Mouse (Mus musculus) splenic B cell, adult 2 months (primary cell): ENCODE measurements around the gene Ywhaq.

Experiments used
- DNase-seq: peaks from one replicate; pipeline ENCODE4 v3.0.0-alpha.2; 2011; ENCODE audit warnings: low read depth, low spot score
- H3K27me3 ChIP-seq: 2 replicates; pipeline ENCODE4 v1.6.1; 2012; ENCODE audit warnings: mild to moderate bottlenecking, low read length, moderate library complexity, mixed read lengths; ENCODE audit not compliant: control insufficient read depth, poor library complexity, insufficient read depth, severe bottlenecking
- H3K36me3 ChIP-seq: 2 replicates; pipeline ENCODE4 v1.6.1; 2012; ENCODE audit warnings: mild to moderate bottlenecking, low read length, moderate library complexity, mixed read lengths; ENCODE audit not compliant: control insufficient read depth, poor library complexity, insufficient read depth, severe bottlenecking

Gene Ywhaq

DNA sequence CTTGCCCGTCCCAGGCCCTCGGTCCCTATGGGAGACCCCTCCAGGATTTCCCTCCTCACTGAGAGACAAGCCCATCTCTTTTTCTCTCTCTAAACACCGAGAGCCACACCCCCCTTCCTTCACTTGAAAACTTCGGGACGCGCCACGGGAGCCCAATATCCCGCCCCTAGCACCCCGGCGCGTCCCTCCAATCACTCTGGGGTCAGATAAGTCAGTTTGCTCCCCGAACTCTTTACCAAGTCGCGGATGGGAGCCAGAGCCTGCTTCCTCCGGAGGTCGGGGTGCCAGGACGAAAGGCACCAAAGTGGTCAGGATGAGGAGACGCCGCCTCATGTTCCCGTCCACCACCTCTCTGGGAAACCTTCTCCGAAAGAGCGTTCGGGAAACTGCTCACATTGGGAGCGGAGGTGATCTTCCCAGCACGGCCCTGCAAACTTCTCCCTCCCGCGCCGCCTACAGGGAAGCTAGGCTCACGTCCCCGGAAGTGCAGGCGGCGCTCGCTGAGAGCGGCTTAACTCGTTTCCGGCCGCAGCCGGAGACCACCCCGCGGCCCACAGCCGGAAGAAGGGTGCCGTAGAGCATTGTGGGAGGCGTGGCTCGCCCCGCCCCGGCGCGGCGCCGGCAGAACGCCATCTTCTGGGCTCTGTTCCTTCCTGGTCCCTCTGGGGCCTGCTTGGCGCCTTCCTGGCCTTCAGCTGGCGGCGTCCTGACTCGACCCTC, 44.2 kb downstream of the Ywhaq start, which contains the start of gene Adam17:
Adam17 (minus strand) TSS at position 533 of the 720 bp plus-strand sequence.
- Histone ChIP-seq H3K36me3 (no peaks in the 10 kb centered on the region), H3K27me3 (no peaks in the 10 kb centered on the region)
- peak; percentile 96 for DNase-seq

DNA sequence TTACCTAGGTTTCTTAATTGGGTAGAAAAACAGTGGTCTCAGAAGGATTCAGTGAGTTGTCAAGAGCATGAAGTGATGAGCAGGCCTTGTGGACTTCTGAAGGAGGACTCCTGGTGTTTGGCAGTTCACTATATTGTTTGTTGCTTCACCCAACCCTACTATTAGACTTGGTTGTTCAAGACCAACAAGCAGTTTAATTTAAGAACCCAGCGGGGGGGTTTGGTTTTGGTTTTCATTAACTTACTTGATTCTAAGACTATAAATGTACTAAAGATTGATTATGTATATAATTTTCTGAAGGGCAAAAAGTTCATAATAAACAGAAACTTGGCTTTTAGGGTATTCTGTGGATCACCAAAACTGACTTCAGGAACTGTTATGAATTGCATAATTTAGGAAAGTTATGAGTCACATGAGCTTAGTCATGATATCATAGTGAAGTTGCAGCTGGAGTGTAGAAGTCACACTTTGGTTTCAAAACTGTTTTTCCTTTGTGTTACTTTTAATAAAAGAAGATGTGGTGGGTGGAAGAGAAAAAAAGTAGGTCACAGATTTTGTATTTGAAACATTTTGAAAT, 47.3 kb downstream of the Ywhaq start:
- H3K27me3 ChIP-seq, result no peaks in the 10 kb centered on the region
- DNase-seq, result no peak
- no peaks in the 10 kb centered on the region for H3K36me3 ChIP-seq

DNA sequence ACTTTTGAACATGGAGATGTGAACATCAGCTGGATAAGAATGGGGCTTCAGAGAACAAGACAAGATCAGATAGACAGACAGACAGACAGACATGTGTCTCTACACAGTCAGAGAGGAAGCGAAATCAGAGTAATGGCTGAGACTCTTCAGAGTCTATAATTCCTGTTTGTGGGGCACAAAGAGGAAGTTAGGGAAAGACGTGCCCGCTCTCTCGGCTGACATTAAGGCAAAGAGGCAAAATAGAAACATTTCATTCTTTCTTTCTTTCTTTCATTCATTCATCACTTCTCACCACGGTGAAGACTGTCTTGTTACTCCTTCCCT, 48.4 kb downstream of the Ywhaq start:
- no peaks in the 10 kb centered on the region for H3K36me3 ChIP-seq
- H3K27me3 ChIP-seq, result no peaks in the 10 kb centered on the region
- peak; percentile 71 for DNase-seq

DNA sequence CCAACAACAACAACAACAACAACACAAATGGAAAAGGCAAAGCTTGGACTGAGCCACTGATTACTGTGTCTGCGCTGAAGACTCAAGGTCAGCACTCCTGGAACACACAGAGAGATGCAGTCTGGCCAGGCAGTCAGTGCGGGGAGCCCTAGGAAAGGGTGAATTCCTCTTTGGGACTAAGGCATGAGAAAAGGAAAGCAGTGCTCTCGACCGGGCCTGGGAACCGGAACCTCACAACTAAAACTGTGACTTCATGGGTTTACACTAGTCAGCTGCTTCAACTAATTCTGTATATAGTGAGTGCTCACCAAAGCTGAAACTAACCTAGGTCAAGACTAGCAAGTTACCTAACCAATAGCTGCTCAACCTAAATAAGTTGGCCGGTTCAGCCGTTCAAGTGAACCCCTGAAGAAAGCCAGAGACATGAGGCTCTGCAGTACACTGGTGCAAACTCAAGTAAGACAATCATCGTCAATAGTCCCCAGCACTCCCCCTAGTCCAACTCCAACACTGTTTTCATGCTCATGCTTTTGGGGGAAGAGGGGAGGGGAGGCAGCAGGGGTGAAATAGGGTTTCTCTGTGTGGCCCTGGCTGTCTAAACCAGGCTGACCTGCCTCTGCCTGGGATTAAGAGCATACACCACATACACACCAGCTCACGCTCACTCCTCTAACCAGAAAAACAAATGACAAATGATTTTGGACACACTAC, 48.9 kb downstream of the Ywhaq start:
- Histone ChIP-seq H3K36me3 (no peaks in the 10 kb centered on the region), H3K27me3 (no peaks in the 10 kb centered on the region)
- no peak for DNase-seq

DNA sequence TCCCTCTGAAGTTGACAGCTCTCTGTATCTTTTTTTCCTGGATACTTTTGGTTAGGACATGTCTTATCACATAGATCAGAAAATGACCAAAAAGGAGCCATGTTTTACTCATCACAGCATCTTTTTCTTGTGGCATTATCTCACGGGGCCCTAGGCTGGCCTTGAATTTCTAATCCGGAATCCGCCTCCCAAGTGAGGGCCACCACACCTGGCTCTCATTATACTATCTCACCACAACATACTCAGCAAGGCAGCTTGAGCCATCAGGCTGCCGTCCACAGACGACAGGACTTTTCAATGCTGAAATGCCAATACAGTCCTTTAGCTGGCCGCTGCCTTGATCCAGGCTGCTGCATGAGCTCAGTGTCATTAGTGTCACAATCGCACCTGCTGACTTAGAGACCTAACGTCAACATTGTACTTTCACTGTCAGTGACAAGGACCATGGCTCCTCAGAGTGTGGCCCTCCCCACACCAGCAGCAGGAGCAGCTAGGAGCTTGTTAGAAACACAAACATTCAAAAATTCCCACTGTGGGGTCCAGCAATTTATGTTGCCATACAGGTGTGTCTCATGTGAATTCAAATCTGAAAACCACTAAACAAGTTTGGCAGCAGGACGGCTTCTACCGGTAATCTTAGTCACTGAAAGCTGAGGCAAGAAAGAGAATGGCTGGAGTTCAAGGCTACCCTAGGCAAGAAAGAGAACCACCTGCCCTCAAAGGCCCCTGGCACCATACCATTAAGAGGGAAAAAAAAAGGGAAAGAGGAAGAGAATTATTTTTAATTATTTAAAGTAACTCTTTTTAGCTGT, 52.6 kb downstream of the Ywhaq start:
- no peak for DNase-seq
- Histone ChIP-seq H3K27me3 (no peaks in the 10 kb centered on the region), H3K36me3 (no peaks in the 10 kb centered on the region)

DNA sequence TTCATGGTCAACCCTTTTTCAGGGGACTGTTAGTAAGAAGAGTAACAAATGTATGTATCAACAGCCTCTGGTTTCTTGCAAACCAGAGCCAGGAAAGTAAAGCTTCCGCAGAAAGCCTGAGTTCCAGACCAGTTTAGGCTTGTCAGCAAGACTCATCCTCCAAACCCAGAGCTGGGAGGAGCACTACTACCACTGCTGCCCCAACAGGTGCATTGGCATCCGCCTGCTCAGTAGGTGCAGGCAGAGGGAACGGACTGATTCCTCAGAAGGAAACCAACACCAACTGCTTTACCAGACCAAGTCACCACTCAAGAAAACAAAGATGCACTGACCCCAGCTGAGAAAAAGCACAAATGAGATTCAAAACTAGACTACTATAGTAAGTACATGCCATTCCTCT, 54.2 kb downstream of the Ywhaq start:
- DNase-seq, result no peak
- no peaks in the 10 kb centered on the region for H3K36me3 ChIP-seq
- no peaks in the 10 kb centered on the region for H3K27me3 ChIP-seq

DNA sequence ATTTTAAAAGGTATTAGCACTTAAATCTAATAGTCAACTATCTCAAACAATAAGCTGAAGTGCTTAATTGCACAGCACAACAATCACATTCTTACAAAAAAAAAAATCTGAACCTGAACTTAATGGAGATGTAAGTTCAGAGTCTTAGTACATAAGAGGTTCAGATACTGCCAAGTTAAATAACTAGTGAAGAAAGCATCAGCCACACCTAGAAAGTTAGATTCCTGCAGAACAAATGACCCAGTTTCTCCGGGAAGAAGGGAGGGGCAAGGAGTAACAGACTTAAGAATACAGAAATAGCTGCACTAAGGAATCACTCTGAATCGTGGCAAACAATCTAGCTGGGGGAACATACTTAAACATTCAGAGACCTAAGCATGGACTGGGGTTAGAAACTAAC, 54.8 kb downstream of the Ywhaq start:
- Histone ChIP-seq H3K36me3 (no peaks in the 10 kb centered on the region), H3K27me3 (no peaks in the 10 kb centered on the region)
- no peak for DNase-seq

DNA sequence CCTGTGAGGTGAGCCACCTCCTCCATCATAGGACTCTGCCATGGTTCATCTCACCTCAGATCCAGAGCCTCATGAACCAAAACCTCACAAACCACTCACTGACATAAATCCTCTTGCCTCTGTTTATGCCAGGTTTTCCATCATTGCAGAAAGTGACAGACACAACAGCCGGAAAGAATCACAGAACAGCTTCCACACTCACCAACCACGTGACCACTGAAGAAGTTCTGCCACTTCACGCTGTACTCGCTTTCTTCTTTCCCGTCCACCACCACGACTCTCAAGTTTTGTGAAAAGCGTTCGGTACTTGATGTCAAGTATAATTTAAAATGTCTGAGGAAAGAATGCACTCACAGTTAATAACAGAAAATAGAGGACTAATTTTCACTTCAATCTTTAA, 63.8 kb downstream of the Ywhaq start:
- Histone ChIP-seq H3K36me3 (peaks cover 15% of the 10 kb centered on the region), H3K27me3 (no peaks in the 10 kb centered on the region; the same call in 1 of the 2 replicates)
- no peak for DNase-seq

DNA sequence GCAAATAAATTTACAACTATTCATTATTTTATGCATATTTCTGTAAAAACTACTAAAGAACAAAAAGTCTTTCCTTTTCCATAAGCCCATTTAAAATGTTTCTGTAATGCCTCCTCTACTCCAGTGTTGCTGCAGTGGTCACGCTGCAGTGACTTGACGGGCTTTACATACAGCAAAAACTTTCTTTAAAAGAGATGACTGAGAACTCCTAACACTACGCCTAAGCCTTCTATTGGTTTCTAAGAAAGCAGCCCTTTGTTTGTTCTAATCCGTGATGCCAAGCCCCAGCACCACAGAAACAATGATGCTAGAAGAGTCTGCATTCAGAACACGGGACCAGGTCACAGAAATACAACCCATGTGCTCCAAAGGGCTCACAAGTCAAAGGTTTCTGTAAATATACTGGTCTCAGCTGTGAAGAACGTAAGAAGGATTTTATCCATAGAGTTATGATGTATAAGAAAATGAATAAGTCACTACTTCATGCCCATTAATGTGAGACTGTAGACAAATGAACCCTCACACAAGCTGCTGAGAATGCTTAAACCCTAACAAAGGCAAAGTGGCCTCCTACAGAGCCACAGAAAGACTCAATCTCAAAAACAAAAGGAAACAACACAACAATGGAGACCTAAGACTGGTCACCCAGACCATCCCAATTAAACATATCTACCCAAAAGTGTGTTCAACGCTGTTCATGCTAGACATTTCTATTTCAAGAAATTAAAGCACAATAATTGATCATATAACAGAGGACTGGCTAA, 67.1 kb downstream of the Ywhaq start:
- no peak for DNase-seq
- H3K36me3 ChIP-seq, result peaks cover 20% of the 10 kb centered on the region

DNA sequence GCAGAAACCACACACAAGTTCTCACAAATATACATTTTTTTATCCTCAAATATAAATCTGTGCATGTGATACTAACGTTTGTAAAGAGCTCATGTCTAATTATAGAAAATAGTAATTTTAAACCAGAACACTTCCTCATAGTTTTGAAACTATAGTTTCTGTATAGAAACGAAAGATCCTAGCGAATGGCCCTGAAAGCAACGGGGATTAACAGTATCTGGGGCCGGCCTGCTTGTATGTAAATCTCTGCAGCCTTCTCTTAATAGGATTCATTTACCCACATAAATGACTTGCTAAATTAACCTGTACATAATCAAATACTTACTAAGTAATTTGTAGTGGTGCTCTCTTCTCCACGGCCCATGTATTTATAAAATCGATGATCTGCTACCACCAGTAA, 70.5 kb downstream of the Ywhaq start:
- Histone ChIP-seq H3K27me3 (no peaks in the 10 kb centered on the region), H3K36me3 (peaks cover 14% of the 10 kb centered on the region)
- DNase-seq, result peak; percentile 51

More for the DNA sequence above, 67.1 kb downstream of the Ywhaq start:
- H3K27me3 ChIP-seq, result no peaks in the 10 kb centered on the region

DNA sequence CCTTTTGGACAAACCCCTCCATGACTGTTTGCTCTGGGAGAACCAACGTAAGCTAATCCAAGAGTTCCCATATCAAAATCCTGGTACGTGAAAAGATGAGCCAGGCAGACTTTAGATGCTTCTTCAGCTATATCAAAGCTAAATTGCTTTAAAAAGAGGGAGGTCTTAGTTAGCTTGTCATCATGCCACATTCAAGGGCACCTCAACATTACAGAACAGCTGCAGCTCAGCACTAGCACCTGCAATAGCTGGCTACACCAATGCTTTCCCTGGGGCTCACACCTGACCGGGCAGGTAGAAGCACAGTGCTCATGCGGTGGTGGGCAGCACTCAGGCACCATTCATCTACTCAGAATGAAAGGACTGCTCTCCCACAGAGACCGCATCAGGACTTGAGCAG, 76.8 kb downstream of the Ywhaq start:
- H3K27me3 ChIP-seq, result no peaks in the 10 kb centered on the region
- H3K36me3 ChIP-seq, result peaks cover 9% of the 10 kb centered on the region
- no peak for DNase-seq
